Mouse (Mus musculus): ENCODE results near the gene Uggt1. TPM values are rescaled to one million over a fixed set of nuclear protein-coding genes. Genes with fewer than 3 reads are reported as not detected.
A peak's percentile ranks its signal among the peaks of the same experiment; 100 is the strongest.

The Uggt1 gene
- polyA plus RNA-seq, 1 experiment from 2014 or later = 61.3 TPM

GRCm38 (mm10) chr1:36259281-36259680 lies 14.8 kb upstream of the Uggt1 start:
- H3K4me2 ChIP-seq (replicated peaks; ENCODE audit: low read depth, low read length) = no peak overlapping the region
- peaks cover 13% of the 10 kb centered on the region for H3K9me3 ChIP-seq (ENCODE audit: low read length)
- no peaks in the 10 kb centered on the region for H3K27me3 ChIP-seq (ENCODE audit: insufficient read depth, low read length)
- 97% methylated on average over 2 of the region's 2 CpGs for WGBS
- H3K36me3 ChIP-seq (ENCODE audit: insufficient read depth, low read length) = no peaks in the 10 kb centered on the region
- H3K27ac ChIP-seq (ENCODE audit: low read length) = no peak overlapping the region
- peaks cover 19% of the 10 kb centered on the region for H3K4me1 ChIP-seq (ENCODE audit: insufficient read depth, low read length)
- no peak overlapping the region for H3K9ac ChIP-seq (replicated peaks; ENCODE audit: low read length)
- no peak overlapping the region for H3K4me3 ChIP-seq (ENCODE audit: low read length)
- no peak for ATAC-seq (ENCODE audit: low FRiP score, low TSS enrichment)

GRCm38 (mm10) chr1:36258631-36259030 lies 14.1 kb upstream of the Uggt1 start:
- Histone ChIP-seq H3K9me3 (ENCODE audit: low read length) (peaks cover 13% of the 10 kb centered on the region), H3K9ac (replicated peaks; ENCODE audit: low read length) (no peak overlapping the region), H3K27ac (ENCODE audit: low read length) (no peak overlapping the region), H3K4me1 (ENCODE audit: insufficient read depth, low read length) (peaks cover 17% of the 10 kb centered on the region), H3K27me3 (ENCODE audit: insufficient read depth, low read length) (no peaks in the 10 kb centered on the region), H3K4me2 (replicated peaks; ENCODE audit: low read depth, low read length) (no peak overlapping the region), H3K36me3 (ENCODE audit: insufficient read depth, low read length) (no peaks in the 10 kb centered on the region), H3K4me3 (ENCODE audit: low read length) (no peak overlapping the region)
- WGBS = 67% methylated on average over 1 of the region's 2 CpGs
- no peak for ATAC-seq (ENCODE audit: low FRiP score, low TSS enrichment)

GRCm38 (mm10) chr1:36257276-36257675 lies 12.8 kb upstream of the Uggt1 start:
- H3K9ac ChIP-seq (replicated peaks; ENCODE audit: low read length) = no peak overlapping the region
- H3K4me2 ChIP-seq (replicated peaks; ENCODE audit: low read depth, low read length) = no peak overlapping the region
- H3K36me3 ChIP-seq (ENCODE audit: insufficient read depth, low read length) = no peaks in the 10 kb centered on the region
- no peak overlapping the region for H3K27ac ChIP-seq (ENCODE audit: low read length)
- H3K27me3 ChIP-seq (ENCODE audit: insufficient read depth, low read length) = no peaks in the 10 kb centered on the region
- H3K9me3 ChIP-seq (ENCODE audit: low read length) = peaks cover 13% of the 10 kb centered on the region
- no peak for ATAC-seq (ENCODE audit: low FRiP score, low TSS enrichment)
- no peak overlapping the region for H3K4me3 ChIP-seq (ENCODE audit: low read length)
- WGBS = 91% methylated on average over 8 of the region's 8 CpGs
- peaks cover 17% of the 10 kb centered on the region for H3K4me1 ChIP-seq (ENCODE audit: insufficient read depth, low read length)

GRCm38 (mm10) chr1:36255871-36256640 lies 11.5 kb upstream of the Uggt1 start:
- no peak for ATAC-seq (ENCODE audit: low FRiP score, low TSS enrichment)
- no peaks in the 10 kb centered on the region for H3K36me3 ChIP-seq (ENCODE audit: insufficient read depth, low read length)
- no peak overlapping the region for H3K4me3 ChIP-seq (ENCODE audit: low read length)
- H3K27ac ChIP-seq (ENCODE audit: low read length) = peak overlapping the region; percentile 32; the same call in 1 of the 2 replicates
- 0 out of 2 replicates have a peak overlapping the region, but pooled peaks have one; percentile 12 for H3K4me2 ChIP-seq (replicated peaks; ENCODE audit: low read depth, low read length)
- no peak overlapping the region for H3K9ac ChIP-seq (replicated peaks; ENCODE audit: low read length)
- 34% methylated on average over 20 of the region's 20 CpGs for WGBS
- peaks cover 20% of the 10 kb centered on the region for H3K4me1 ChIP-seq (ENCODE audit: insufficient read depth, low read length)
- peaks cover 13% of the 10 kb centered on the region for H3K9me3 ChIP-seq (ENCODE audit: low read length)
- H3K27me3 ChIP-seq (ENCODE audit: insufficient read depth, low read length) = no peaks in the 10 kb centered on the region

- Histone ChIP-seq H3K4me1 (ENCODE audit: insufficient read depth, low read length) (peaks cover 20% of the 10 kb centered on the region), H3K9me3 (ENCODE audit: low read length) (peaks cover 13% of the 10 kb centered on the region), H3K27me3 (ENCODE audit: insufficient read depth, low read length) (no peaks in the 10 kb centered on the region), H3K4me3 (ENCODE audit: low read length) (peak overlapping the region; percentile 25), H3K27ac (ENCODE audit: low read length) (peak overlapping the region; percentile 59), H3K9ac (replicated peaks; ENCODE audit: low read length) (peak overlapping the region; percentile 52), H3K36me3 (ENCODE audit: insufficient read depth, low read length) (no peaks in the 10 kb centered on the region), H3K4me2 (replicated peaks; ENCODE audit: low read depth, low read length) (peak overlapping the region; percentile 58)
- peak; percentile 46 for ATAC-seq (ENCODE audit: low FRiP score, low TSS enrichment)
- WGBS = 5% methylated on average over 25 of the region's 25 CpGs
Measured at GRCm38 (mm10) chr1:36254635-36255360, 10.3 kb upstream of the Uggt1 start.

- no peak overlapping the region for H3K9ac ChIP-seq (replicated peaks; ENCODE audit: low read length)
Measured at GRCm38 (mm10) chr1:36252791-36253190, 8.3 kb upstream of the Uggt1 start.

GRCm38 (mm10) chr1:36251426-36251825 lies 6.9 kb upstream of the Uggt1 start:
- no peak overlapping the region for H3K4me2 ChIP-seq (replicated peaks; ENCODE audit: low read depth, low read length)
- ATAC-seq (ENCODE audit: low FRiP score, low TSS enrichment) = no peak
- WGBS = 14% methylated on average over 9 of the region's 9 CpGs

More at GRCm38 (mm10) chr1:36252791-36253190, 8.3 kb upstream of the Uggt1 start:
- Histone ChIP-seq H3K9me3 (ENCODE audit: low read length) (peaks cover 6% of the 10 kb centered on the region; the same call in 1 of the 2 replicates), H3K4me3 (ENCODE audit: low read length) (no peak overlapping the region), H3K4me1 (ENCODE audit: insufficient read depth, low read length) (peaks cover 20% of the 10 kb centered on the region), H3K4me2 (replicated peaks; ENCODE audit: low read depth, low read length) (no peak overlapping the region), H3K36me3 (ENCODE audit: insufficient read depth, low read length) (no peaks in the 10 kb centered on the region), H3K27me3 (ENCODE audit: insufficient read depth, low read length) (no peaks in the 10 kb centered on the region), H3K27ac (ENCODE audit: low read length) (no peak overlapping the region)
- peak; percentile 40; the same call in 1 of the 2 replicates for ATAC-seq (ENCODE audit: low FRiP score, low TSS enrichment)
- 4% methylated on average over 6 of the region's 6 CpGs for WGBS

GRCm38 (mm10) chr1:36246688-36247087 lies 2.2 kb upstream of the Uggt1 start:
- WGBS = 56% methylated on average over 6 of the region's 6 CpGs
- Histone ChIP-seq H3K4me2 (replicated peaks; ENCODE audit: low read depth, low read length) (no peak overlapping the region), H3K4me3 (ENCODE audit: low read length) (no peak overlapping the region), H3K27ac (ENCODE audit: low read length) (no peak overlapping the region), H3K9ac (replicated peaks; ENCODE audit: low read length) (no peak overlapping the region), H3K4me1 (ENCODE audit: insufficient read depth, low read length) (peaks cover 14% of the 10 kb centered on the region), H3K9me3 (ENCODE audit: low read length) (no peaks in the 10 kb centered on the region), H3K36me3 (ENCODE audit: insufficient read depth, low read length) (no peaks in the 10 kb centered on the region), H3K27me3 (ENCODE audit: insufficient read depth, low read length) (no peaks in the 10 kb centered on the region)
- no peak for ATAC-seq (ENCODE audit: low FRiP score, low TSS enrichment)

More at GRCm38 (mm10) chr1:36251426-36251825, 6.9 kb upstream of the Uggt1 start:
- Histone ChIP-seq H3K27me3 (ENCODE audit: insufficient read depth, low read length) (no peaks in the 10 kb centered on the region), H3K9ac (replicated peaks; ENCODE audit: low read length) (0 out of 2 replicates have a peak overlapping the region, but pooled peaks have one; percentile 20), H3K4me1 (ENCODE audit: insufficient read depth, low read length) (peaks cover 20% of the 10 kb centered on the region), H3K9me3 (ENCODE audit: low read length) (peaks cover 2% of the 10 kb centered on the region; the same call in 1 of the 2 replicates), H3K36me3 (ENCODE audit: insufficient read depth, low read length) (no peaks in the 10 kb centered on the region), H3K4me3 (ENCODE audit: low read length) (no peak overlapping the region), H3K27ac (ENCODE audit: low read length) (no peak overlapping the region)

GRCm38 (mm10) chr1:36244828-36245215 lies 302 bp upstream of the Uggt1 start:
- Histone ChIP-seq H3K4me3 (ENCODE audit: low read length) (no peak overlapping the region), H3K27ac (ENCODE audit: low read length) (no peak overlapping the region), H3K4me2 (replicated peaks; ENCODE audit: low read depth, low read length) (0 out of 2 replicates have a peak overlapping the region, but pooled peaks have one; percentile 72), H3K9me3 (ENCODE audit: low read length) (no peaks in the 10 kb centered on the region), H3K36me3 (ENCODE audit: insufficient read depth, low read length) (no peaks in the 10 kb centered on the region), H3K27me3 (ENCODE audit: insufficient read depth, low read length) (no peaks in the 10 kb centered on the region), H3K4me1 (ENCODE audit: insufficient read depth, low read length) (peaks cover 12% of the 10 kb centered on the region), H3K9ac (replicated peaks; ENCODE audit: low read length) (no peak overlapping the region)
- no peak for ATAC-seq (ENCODE audit: low FRiP score, low TSS enrichment)
- WGBS = 86% methylated on average over 4 of the region's 4 CpGs

Measured in kidney, embryonic 16.5 days (tissue).